Mouse (Mus musculus) mouse embryonic stem cell (cell line): Measurements from ENCODE around the gene Cfl2.

Experiments
- in situ Hi-C, 2 experiments: fragments of 300-500 bp; cut with MboI; formaldehyde crosslinking; loops; 1 replicate in 1 of 2; 3 replicates in 1 of 2; pipeline ENCODE4 v1.14.3; 2019 to 2020; ENCODE audit warnings: low sequenced_read_pairs in 2 of 2, low pct_unique_long_range_greater_than_20kb in 1 of 2, mixed read lengths in 1 of 2; ENCODE audit not compliant: unreplicated experiment in 1 of 2

Gene Cfl2

DNA sequence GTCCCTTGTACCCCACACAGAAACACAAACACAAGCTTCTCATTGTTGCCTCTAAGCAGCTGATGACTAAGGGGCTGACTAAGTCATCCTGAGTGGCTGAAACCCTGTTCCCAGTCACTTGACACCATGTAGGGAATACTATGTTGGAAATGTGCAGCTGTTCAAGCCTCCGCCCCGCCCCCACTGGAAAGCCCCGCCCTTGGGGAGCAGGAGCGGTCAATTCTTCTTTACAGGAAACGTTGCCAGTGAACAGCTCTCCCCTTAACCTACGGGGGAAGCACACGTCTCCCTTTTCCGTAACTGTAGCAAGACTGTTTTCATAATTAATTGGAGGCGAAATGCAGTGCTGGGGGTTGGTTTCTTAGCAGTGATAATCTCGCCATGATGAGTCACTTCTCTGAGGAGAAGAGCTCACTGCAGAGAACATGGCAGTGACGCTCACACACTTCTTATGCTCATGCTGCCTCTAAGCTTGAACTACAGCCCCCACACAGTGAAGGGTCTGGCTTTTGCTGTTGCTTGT is 27.7 kb downstream of the Cfl2 start:
- in situ Hi-C loops = loop anchor here in 1 of 2 experiments (10.0 kb wide), 1 partner anchor 50 kb away; no protein-coding TSS in a partner anchor

DNA sequence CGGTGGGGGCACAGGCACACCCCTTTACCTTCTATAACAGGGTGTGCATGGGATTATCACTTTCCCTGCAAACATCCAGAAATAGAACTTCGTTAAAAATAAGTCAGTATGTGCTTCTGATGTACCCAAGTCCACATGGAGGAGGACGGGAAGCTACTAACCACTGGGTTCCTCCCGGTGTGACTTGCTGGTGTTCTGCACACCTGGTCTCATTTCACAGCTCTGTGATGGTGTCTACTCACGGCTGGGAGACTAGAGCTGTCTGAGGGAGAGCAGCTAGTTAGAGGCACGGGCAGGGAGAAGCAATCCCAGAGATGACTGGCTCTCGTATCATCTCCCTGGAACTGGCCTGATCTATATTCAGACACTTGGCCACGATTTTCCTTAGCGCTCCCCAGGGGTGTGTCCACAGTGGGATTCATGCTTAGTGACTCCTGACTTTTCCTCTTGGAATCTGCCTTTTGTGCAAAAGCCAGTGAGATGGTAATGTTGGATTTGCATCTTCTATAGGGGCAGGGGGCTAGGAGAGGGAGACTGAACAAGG is 28.7 kb downstream of the Cfl2 start:
- in situ Hi-C loops = loop anchor here in 1 of 2 experiments (10.0 kb wide), 1 partner anchor 51 kb away; no protein-coding TSS in a partner anchor

DNA sequence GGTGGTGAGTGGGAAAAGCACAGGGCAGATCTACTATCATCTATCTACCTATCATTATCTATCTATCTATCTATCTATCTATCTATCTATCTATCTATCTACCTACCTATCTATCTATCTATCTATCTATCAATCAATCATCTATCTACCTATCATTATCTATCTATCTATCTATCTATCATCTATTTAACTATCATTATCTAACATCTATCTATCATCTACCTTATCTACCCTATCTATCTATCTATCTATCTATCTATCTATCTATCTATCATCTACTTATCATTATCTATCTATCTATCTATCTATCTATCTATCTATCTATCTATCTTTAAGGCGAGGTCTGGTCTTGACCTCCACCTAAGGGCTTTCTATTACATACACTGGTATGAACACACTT is 30.8 kb downstream of the Cfl2 start:
- in situ Hi-C loops = loop anchor here in 1 of 2 experiments (10.0 kb wide), 1 partner anchor 53 kb away; no protein-coding TSS in a partner anchor

DNA sequence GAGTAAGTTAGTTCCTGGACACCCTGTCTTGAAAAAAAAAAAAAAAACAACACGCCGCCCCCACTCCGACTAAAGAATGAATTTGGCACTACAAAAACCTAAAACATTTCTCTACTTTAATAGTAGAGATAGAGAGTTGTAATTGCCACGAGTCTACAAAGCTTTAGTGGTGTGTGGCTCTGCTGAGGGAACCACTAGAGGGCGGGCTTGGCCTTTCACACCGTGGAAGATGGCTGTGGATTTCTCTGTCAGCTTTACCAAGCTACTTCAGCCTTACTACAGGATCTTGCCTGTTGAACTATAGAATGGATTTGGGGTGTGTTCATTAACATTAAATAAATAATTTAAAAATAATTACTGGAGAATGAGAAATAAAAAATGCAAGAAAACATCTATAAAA is 32.1 kb downstream of the Cfl2 start:
- in situ Hi-C loops = loop anchor here in 1 of 2 experiments (10.0 kb wide), 1 partner anchor 54 kb away; no protein-coding TSS in a partner anchor

DNA sequence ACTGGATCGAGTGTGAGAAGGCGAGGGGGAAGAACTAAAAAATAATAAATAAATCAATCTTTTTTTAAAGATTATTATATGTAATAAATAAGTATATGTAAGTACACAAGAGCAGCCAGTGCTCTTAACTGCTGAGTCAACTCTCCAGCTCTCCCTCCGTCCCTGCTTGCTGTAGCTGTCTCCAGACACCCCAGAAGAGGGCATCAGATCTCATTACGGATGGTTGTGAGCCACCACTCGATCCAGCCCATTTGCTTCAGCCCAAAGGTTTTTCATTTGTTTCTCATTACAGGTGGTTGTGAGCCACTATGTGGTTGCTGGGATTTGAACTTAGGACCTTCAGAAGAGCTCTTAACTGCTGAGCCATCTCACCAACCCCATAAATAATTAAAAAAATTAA is 32.8 kb downstream of the Cfl2 start:
- in situ Hi-C loops = loop anchor here in 1 of 2 experiments (10.0 kb wide), 1 partner anchor 55 kb away; no protein-coding TSS in a partner anchor

DNA sequence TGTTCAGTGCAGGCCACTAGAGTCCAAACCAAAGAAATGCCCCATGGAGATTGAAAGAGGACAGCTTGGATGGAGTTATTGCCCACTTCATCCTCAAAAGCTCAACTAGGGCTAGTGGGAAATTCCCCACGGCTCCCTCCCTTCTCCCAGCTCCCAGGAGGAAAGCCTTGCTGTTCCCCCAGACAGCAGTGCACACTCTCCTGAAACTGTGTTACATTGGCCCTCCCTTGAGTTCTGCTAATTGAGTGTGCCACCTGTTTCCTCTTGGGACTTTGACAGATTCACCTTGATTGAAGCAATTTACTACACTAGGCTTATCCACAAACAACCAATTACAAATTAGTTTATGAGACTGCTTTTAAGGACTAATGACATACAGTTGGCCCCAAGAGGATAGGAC is 34.6 kb downstream of the Cfl2 start:
- in situ Hi-C loops = no loop called here

DNA sequence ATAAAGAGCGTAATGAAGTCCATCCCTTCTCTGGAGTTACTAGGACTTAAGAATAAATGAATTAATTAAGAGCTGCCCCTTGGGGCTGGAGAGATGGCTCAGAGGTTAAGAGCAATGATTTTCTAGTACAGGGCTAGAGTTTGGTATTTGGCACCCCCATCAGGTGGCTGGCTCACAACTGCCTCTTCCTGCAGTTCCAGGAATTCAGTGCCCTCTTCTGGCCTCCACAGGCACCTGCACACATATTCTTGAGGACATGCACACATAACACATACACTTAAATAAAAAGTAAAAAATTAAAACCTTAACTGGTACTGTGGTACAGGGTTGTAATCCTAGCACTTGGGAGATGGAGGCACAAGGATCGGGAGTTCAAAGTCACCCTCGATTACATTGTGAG is 37.5 kb downstream of the Cfl2 start:
- in situ Hi-C loops = no loop called here

DNA sequence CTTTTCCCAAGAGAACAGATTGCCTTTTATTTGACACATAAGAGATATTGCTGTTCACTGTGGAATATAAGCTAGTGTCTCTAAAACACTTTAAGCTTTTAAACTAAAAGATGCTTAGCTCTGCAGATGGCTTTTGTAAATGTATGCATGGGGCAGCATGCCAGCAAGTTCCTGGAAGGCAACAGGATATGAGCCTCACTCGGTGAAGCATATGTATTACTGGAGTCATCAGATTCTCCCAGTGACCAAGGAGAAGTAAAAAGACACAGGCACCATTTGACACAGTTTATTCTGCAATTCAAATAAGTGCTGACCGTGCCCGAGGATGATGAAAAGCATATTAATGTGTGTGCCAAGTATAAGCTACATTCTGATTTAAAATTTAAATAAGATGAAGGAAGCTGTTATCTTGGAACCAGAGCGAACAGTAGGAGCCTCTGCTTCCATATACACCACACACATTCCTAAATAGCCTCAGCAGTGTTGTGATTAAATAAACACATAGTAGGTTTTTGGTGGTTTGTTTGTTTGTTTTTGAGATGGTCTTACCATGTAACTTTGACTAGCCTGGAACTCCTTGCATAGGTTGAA is 39.7 kb downstream of the Cfl2 start:
- in situ Hi-C loops = no loop called here

DNA sequence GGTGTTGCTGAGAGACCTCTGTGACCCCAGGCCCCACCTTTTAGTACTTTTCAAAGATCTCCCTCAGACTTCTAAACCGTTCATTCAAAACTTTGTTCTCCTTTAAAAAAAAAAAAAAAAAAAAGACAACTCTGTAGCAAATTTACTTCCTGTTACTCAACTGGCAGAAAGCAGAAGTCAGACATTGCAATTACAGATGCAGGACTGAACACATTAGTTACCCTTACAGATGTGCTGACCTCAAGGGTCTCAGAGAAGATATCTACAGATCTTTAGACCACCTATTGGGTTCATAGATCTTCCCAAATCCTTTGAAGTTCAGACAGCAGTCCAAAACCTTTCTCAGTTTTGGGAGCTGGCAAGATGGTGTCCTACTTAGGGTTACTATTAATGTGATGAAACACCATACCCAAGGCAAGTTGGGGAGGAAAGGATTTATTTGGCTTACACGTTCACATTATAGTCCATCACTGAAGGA is 42.0 kb downstream of the Cfl2 start:
- in situ Hi-C loops = no loop called here

DNA sequence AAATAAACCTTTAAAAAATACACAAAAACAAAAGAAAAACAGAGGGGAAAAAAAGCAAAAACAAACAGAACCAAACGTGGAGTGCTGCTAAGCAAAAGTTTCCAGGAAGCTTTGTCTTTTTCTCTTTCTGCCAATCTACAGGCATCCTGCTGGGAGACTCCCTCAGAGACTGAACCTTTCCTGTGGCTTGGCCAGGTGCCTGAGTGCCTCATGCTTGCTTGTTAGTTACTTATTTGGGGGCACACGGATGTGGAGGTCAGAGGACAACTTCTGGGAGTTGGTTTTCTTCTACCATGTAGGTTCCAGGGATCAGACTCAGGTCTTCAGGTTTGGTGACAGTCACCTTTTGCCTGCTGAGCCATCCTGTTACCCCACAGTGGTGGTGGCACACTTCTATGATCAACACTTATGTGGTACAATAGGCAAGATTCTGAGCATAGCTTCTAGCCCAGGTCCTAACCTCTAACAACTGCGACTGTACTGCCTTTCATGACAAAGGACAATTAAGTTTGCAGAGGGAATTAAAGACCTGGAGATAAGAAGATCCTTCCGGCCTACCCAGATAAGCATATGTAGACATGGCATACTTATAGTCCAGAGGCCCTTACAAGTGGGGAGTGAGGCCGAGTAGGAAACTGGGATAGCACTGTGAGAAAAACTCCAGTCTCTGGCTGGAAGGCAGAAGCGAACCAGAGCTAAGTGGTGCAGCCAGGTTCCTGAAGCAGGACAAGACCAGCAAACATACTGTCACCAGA is 43.3 kb downstream of the Cfl2 start:
- in situ Hi-C loops = no loop called here

DNA sequence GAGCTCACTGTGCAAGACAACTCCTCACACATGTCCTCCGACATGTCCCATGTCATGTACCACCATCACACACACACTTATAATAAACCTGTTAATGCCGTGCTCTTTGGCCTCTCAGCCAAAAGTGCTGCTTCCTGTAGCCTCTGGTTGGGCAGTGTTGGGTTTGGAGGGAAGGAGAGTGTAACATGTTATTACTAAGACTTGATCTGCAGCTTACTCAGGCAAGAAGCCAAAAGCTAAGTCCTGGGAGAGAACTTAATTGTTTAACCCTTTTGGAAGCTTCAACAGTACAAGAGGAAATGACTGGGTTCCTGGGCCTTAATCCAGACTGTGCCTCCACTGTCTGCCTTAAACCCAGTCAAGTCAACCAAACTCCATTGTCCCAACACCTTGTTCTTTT is 52.5 kb downstream of the Cfl2 start:
- in situ Hi-C loops = no loop called here
